Mouse (Mus musculus) kidney, embryonic 16.5 days (tissue): Measurements from ENCODE around the gene Itgad. TPM values are rescaled to one million over a fixed set of nuclear protein-coding genes. Genes with fewer than 3 reads are reported as not detected.
"Not testable (repeated sequence)": the region's sequence is repeated elsewhere in the genome, so short reads cannot be mapped to it uniquely, and the experiment has no call there.

Source experiments
- ATAC-seq: fragments of 200-750 bp; cut with Nextera tagmentation; 2 replicates; pipeline ENCODE4 v1.8.0; 2017; ENCODE audit warnings: moderate TSS enrichment; ENCODE audit not compliant: low FRiP score, low TSS enrichment
- H3K27ac ChIP-seq: fragments of 300-500 bp; sonication (generic); 2 replicates; pipeline ENCODE4 v1.5.1; 2014; ENCODE audit warnings: low read length
- H3K27me3 ChIP-seq: fragments of 300-500 bp; sonication (generic); 2 replicates; pipeline ENCODE4 v1.6.1; 2014; ENCODE audit warnings: low read length, control low read depth, mixed read lengths; ENCODE audit not compliant: insufficient read depth
- H3K36me3 ChIP-seq: fragments of 300-500 bp; sonication (generic); 2 replicates; pipeline ENCODE4 v1.6.1; 2014; ENCODE audit warnings: low read length, control low read depth, mixed read lengths; ENCODE audit not compliant: insufficient read depth
- H3K4me1 ChIP-seq: fragments of 300-500 bp; sonication (generic); 2 replicates; pipeline ENCODE4 v1.6.1; 2014; ENCODE audit warnings: low read length, control low read depth, mixed read lengths; ENCODE audit not compliant: insufficient read depth
- H3K4me2 ChIP-seq: fragments of 300-500 bp; sonication (generic); replicated peaks from 2 replicates; pipeline ENCODE4 v1.6.1; 2014; ENCODE audit warnings: low read depth, low read length
- H3K4me3 ChIP-seq: fragments of 300-500 bp; sonication (generic); 2 replicates; pipeline ENCODE4 v1.5.1; 2014; ENCODE audit warnings: mild to moderate bottlenecking, low read length
- H3K9ac ChIP-seq: fragments of 300-500 bp; sonication (generic); replicated peaks from 2 replicates; pipeline ENCODE4 v1.6.1; 2014; ENCODE audit warnings: low read length
- H3K9me3 ChIP-seq: fragments of 300-500 bp; sonication (generic); 2 replicates; pipeline ENCODE4 v1.6.1; 2016; ENCODE audit warnings: low read length, control low read depth
- whole genome bisulfite sequencing: fragments of 180-500 bp; shearing (Covaris S2); extraction: QIAGEN DNeasy Blood & Tissue Kit; methylation state at CpG from one replicate; pipeline ENCODE4 v1.1.7; 2014; 5-methylcytosine and 5-hydroxymethylcytosine counted together
- polyA plus RNA-seq: library from polyadenylated mRNA; unstranded; fragments of >200 nt; fragmentation: Nextera tagmentation; extraction: Ambion mirVana; gene quantifications from 2 replicates; pipeline ENCODE4 v1.2.1, GENCODE M21; 2015

The Itgad gene
- polyA plus RNA-seq, 1 experiment from 2014 or later: not detected

DNA sequence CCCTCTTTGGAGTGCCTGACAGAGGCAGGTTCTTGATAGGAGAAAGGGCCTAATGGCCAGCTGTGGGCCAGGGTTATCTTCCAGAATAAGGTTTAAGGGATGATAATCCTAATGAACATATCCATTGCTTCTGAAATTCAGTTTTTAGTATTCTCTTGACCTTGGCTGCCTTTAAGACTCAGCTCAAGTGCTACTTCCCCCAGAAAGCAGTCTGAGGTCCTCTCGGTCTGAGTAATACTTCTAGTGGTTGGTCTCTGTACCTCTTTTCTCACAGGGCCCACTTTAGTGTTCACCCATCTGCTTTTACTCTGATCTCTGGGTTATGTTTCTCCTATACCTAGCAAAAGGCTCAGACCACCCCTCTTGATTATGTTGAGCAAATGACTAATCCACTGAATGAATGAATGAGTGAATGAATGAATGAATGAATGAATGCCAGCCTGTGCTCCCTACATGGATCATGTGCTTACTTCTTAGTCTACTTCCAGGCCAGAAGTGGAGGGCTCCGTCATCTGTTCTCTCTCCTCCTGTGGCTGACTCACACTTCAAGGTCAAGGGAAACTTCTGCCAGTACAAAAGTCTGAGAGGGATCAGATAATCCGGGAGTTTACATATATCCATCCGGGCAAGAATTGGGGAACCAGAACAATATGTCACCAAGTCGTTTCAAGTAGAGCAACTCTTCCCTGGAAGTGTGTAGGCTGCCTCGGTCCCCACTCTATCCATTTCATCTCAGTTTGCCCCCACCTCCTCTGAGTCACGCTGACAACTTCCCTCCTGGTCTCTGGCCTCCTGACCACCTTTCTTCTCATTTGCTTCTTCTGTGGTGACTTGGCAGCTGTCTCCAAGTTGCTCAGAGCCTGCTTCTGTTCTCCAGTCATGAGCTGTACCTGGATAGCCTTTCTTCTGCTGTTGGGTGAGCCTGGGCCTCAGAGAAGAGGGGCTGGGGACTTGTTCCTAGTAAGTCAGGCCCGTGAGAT lies 25.1 kb upstream of the Itgad start, which contains the start of gene Itgax:
TSS of gene Itgax (plus strand) at position 807 of the 980 bp plus-strand sequence.
- WGBS: 74% methylated on average over 8 of the region's 8 CpGs
- no peak for ATAC-seq
- no peak within 1 kb of the TSS for H3K27ac ChIP-seq

DNA sequence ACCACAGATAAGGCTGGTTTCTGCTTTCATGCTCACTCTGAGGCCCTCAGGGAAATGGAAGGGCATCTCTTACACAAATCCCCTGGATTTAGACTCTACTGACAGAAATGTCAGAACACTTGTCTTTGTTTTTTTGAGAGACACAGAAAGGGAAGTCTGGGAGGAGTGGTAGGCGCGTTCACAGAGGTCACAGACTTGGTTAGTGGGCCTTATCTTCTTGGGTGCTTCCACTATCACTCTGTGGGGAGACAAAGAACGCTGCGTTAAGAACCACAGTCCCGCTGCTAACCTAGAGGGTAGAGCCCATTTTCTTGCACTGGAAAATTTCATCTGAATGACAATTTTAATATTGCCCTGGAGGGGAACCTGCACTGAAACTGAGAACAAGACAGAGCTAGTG lies 22.0 kb upstream of the Itgad start:
- no peak for ATAC-seq
- no peaks in the 10 kb centered on the region for H3K36me3 ChIP-seq
- no peak overlapping the region for H3K4me2 ChIP-seq
- H3K27me3 ChIP-seq: no peaks in the 10 kb centered on the region
- H3K4me3 ChIP-seq: no peak overlapping the region
- no peak overlapping the region for H3K9ac ChIP-seq
- 89% methylated on average over 5 of the region's 5 CpGs for WGBS
- H3K9me3 ChIP-seq: no peaks in the 10 kb centered on the region
- no peak overlapping the region for H3K27ac ChIP-seq
- H3K4me1 ChIP-seq: no peaks in the 10 kb centered on the region

More for the DNA sequence above, 25.1 kb upstream of the Itgad start, which contains the start of gene Itgax:
- no peaks in the 10 kb centered on the region for H3K4me1 ChIP-seq
- no peaks in the 10 kb centered on the region for H3K9me3 ChIP-seq
- no peaks in the 10 kb centered on the region for H3K36me3 ChIP-seq
- H3K27me3 ChIP-seq: no peaks in the 10 kb centered on the region
- H3K9ac ChIP-seq: no peak within 1 kb of the TSS
- H3K4me3 ChIP-seq: no peak within 1 kb of the TSS
- no peak within 1 kb of the TSS for H3K4me2 ChIP-seq

GRCm38 (mm10) chr7:128133596-128133995 lies 20.6 kb upstream of the Itgad start:
- no peak overlapping the region for H3K27ac ChIP-seq

DNA sequence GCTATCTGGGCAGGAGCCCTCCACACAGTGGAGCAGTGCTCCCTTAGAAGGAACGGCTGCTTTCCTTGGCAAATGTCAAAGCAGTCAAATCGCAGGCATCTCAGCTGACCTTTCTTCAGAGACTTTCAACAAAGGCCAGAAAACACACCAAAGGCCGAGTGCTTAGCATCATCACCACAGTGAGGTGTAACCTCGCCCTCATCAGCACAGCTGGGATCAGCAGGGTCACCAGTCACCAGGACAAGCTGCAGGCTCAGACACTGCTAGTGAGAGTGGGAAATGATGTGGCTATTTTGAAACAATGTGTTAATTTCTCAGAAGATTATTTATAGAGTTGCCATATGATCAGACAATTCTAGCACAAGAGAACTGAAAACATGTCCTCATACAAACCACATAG lies 17.2 kb upstream of the Itgad start:
- no peaks in the 10 kb centered on the region for H3K36me3 ChIP-seq
- no peak overlapping the region for H3K4me3 ChIP-seq
- no peaks in the 10 kb centered on the region for H3K27me3 ChIP-seq
- ATAC-seq: no peak
- no peaks in the 10 kb centered on the region for H3K9me3 ChIP-seq
- H3K4me2 ChIP-seq: no peak overlapping the region
- WGBS: 42% methylated on average over 4 of the region's 4 CpGs
- no peak overlapping the region for H3K27ac ChIP-seq
- H3K4me1 ChIP-seq: no peaks in the 10 kb centered on the region
- no peak overlapping the region for H3K9ac ChIP-seq

More at GRCm38 (mm10) chr7:128133596-128133995, 20.6 kb upstream of the Itgad start:
- Histone ChIP-seq H3K4me3 (no peak overlapping the region), H3K4me1 (no peaks in the 10 kb centered on the region), H3K9me3 (no peaks in the 10 kb centered on the region), H3K27me3 (no peaks in the 10 kb centered on the region), H3K4me2 (no peak overlapping the region), H3K9ac (no peak overlapping the region), H3K36me3 (no peaks in the 10 kb centered on the region)
- WGBS: 84% methylated on average over 2 of the region's 2 CpGs
- no peak for ATAC-seq

- no peak overlapping the region for H3K4me2 ChIP-seq
- WGBS: 93% methylated on average over 6 of the region's 6 CpGs
Observed at GRCm38 (mm10) chr7:128139611-128140010, 14.6 kb upstream of the Itgad start.

DNA sequence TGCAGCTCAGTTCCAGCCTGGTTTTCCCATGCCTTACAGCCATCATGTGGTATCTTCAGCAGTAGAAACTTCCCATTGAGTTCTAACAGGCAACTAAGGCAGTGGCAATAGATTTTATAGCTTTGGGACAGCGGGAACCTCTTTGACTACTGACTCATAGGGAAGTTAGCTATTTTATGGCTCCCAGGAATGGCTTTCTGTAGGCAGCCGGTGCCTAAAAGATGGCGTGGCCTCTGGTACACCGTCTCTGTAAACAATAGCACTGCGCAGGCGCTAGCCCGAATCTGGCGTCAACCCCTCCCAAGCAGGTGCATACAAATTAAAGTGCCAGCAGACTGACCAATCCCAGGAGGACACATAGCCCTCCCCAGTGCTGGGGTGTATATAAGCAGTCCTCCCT lies 3.2 kb upstream of the Itgad start:
- no peak overlapping the region for H3K9ac ChIP-seq
- WGBS: 69% methylated on average over 8 of the region's 8 CpGs
- no peak overlapping the region for H3K4me3 ChIP-seq

More at GRCm38 (mm10) chr7:128139611-128140010, 14.6 kb upstream of the Itgad start:
- Histone ChIP-seq H3K4me1 (no peaks in the 10 kb centered on the region), H3K4me3 (no peak overlapping the region), H3K9me3 (no peaks in the 10 kb centered on the region), H3K36me3 (no peaks in the 10 kb centered on the region), H3K27ac (no peak overlapping the region), H3K9ac (no peak overlapping the region), H3K27me3 (no peaks in the 10 kb centered on the region)
- ATAC-seq: no peak

DNA sequence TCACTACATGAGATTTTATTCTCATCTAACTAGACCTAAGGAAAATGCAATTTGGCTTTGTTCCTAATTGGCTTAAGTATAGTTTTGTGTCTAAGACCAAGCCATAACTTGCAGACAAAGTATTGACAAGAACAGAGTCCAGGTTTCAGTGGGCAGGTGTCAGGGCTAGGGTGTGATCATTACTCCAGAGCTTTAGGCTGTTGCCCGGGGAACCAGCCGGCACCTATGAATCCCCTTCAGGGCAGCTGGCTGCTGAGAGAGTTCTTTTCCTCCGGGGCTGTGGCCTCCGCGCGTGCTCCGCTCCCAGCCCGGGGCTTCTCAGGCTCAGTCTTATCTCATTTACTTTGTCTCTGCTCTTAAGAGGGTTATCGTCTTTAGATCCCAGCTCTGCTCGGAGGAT lies 748 bp downstream of the Itgad start:
- H3K27me3 ChIP-seq: no peaks in the 10 kb centered on the region
- no peak overlapping the region for H3K4me3 ChIP-seq
- H3K27ac ChIP-seq: no peak overlapping the region
- no peaks in the 10 kb centered on the region for H3K9me3 ChIP-seq
- no peaks in the 10 kb centered on the region for H3K4me1 ChIP-seq
- WGBS: 79% methylated on average over 10 of the region's 10 CpGs
- H3K4me2 ChIP-seq: no peak overlapping the region
- no peak for ATAC-seq
- H3K9ac ChIP-seq: no peak overlapping the region
- no peaks in the 10 kb centered on the region for H3K36me3 ChIP-seq

More for the DNA sequence above, 3.2 kb upstream of the Itgad start:
- Histone ChIP-seq H3K36me3 (no peaks in the 10 kb centered on the region), H3K4me2 (no peak overlapping the region), H3K9me3 (no peaks in the 10 kb centered on the region), H3K27ac (no peak overlapping the region), H3K27me3 (no peaks in the 10 kb centered on the region), H3K4me1 (no peaks in the 10 kb centered on the region)
- no peak for ATAC-seq

DNA sequence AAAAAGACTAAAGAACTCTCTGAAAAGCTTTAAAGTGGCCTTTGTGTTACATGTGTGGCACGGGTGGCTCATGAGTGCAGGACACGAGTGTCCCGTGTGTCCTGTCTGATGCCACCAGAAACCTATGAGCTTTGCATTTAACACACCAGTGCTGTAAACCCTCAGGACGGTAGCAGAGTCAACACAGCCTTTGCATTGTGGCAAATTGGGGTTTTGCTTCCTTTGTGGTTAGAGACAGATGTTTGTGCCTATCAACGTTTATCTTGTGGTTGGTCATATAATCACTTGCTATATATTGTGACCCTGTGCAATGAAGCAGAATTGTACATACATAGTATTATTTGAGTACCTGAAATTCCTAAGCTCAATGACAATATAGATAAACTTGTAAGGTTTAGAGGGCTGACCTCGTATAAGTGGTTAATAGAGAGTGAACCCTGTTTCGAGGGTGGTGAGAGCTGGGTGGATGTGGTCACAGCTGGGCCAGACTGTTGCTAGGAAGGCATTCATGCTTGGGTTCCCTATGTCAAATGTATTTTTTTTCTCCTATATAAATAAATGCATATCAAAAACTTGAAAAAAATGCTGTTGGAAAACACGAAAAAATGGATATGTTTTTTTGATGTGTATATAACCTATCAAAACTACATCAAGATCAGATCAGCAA lies 4.6 kb downstream of the Itgad start:
- not testable (repeated sequence) for H3K4me2 ChIP-seq, H3K9me3 ChIP-seq, H3K9ac ChIP-seq, H3K4me1 ChIP-seq, H3K27ac ChIP-seq, H3K36me3 ChIP-seq, ATAC-seq, H3K27me3 ChIP-seq, H3K4me3 ChIP-seq
- 66% methylated on average over 8 of the region's 8 CpGs for WGBS

GRCm38 (mm10) chr7:128164001-128164400 lies 9.8 kb downstream of the Itgad start:
- no peaks in the 10 kb centered on the region for H3K4me1 ChIP-seq
- H3K27ac ChIP-seq: no peak overlapping the region
- no peaks in the 10 kb centered on the region for H3K9me3 ChIP-seq
- no peaks in the 10 kb centered on the region for H3K36me3 ChIP-seq
- H3K27me3 ChIP-seq: no peaks in the 10 kb centered on the region
- WGBS: 95% methylated on average over 4 of the region's 4 CpGs
- no peak overlapping the region for H3K4me2 ChIP-seq
- no peak for ATAC-seq
- H3K4me3 ChIP-seq: no peak overlapping the region
- H3K9ac ChIP-seq: no peak overlapping the region

DNA sequence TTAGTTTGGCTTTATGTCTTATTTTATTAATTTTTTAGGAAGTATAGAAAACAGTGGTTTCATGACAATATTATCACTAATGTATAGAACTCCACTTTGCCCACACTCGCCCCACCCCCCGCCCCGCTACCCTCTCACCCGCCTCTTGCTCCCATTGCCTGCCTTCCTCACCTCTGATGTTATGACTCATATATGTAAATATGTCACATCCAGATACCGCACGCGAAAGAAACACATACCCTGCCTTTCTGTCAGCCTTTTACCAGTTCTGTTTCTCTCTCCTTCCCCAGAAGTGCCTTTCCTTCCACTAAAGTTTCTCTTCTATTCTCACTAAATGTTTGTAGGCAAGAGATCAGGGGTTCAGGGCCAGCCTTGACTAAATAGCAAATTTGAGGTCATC lies 12.2 kb downstream of the Itgad start:
- Histone ChIP-seq H3K4me2 (no peak overlapping the region), H3K36me3 (no peaks in the 10 kb centered on the region), H3K9me3 (no peaks in the 10 kb centered on the region), H3K4me1 (no peaks in the 10 kb centered on the region), H3K9ac (no peak overlapping the region), H3K27ac (no peak overlapping the region), H3K4me3 (no peak overlapping the region), H3K27me3 (no peaks in the 10 kb centered on the region)
- WGBS: 85% methylated on average over 7 of the region's 7 CpGs
- no peak for ATAC-seq
